Mouse (Mus musculus) ovary, adult 18-20 months (tissue): ENCODE measurements around the gene Rplp2.

Experiments
- DNase-seq: peaks from one replicate; pipeline ENCODE4 v3.0.0; 2022; ENCODE audit warnings: low spot score, mixed read lengths

The Rplp2 gene

GRCm38 (mm10) chr7:141468164-141468521 lies 21.0 kb downstream of the Rplp2 start:
- peak; percentile 31 for DNase-seq

GRCm38 (mm10) chr7:141468522-141469211 lies 21.5 kb downstream of the Rplp2 start:
- DNase-seq = peak; percentile 77

- DNase-seq = no peak
These were observed 22.2 kb downstream of the Rplp2 start for GRCm38 (mm10) chr7:141469352-141469751.

- DNase-seq = peak; percentile 43
These were observed 22.9 kb downstream of the Rplp2 start for GRCm38 (mm10) chr7:141469901-141470636.

- DNase-seq = no peak
These were observed 23.4 kb downstream of the Rplp2 start for GRCm38 (mm10) chr7:141470637-141470944.

- no peak for DNase-seq
These were observed 24.1 kb downstream of the Rplp2 start for GRCm38 (mm10) chr7:141471236-141471635.

GRCm38 (mm10) chr7:141472226-141472625 lies 25.1 kb downstream of the Rplp2 start:
- DNase-seq = peak; percentile 71

- no peak for DNase-seq
These were observed 25.6 kb downstream of the Rplp2 start for GRCm38 (mm10) chr7:141472763-141473162.

- no peak for DNase-seq
These were observed 27.0 kb downstream of the Rplp2 start for GRCm38 (mm10) chr7:141474160-141474559.

GRCm38 (mm10) chr7:141475011-141475804 lies 28.0 kb downstream of the Rplp2 start, which contains the start of the genes Polr2l and Tspan4:
Gene Polr2l (minus strand): TSS chr7:141475132.
Gene Tspan4 (plus strand): TSS chr7:141475240.
- DNase-seq = peak; percentile 79

GRCm38 (mm10) chr7:141475805-141476158 lies 28.6 kb downstream of the Rplp2 start:
- DNase-seq = peak; percentile 24

- peak; percentile 83 for DNase-seq
These were observed 29.2 kb downstream of the Rplp2 start for GRCm38 (mm10) chr7:141476226-141476980.

- DNase-seq = peak; percentile 34
These were observed 29.8 kb downstream of the Rplp2 start for GRCm38 (mm10) chr7:141476981-141477370.

- peak; percentile 30 for DNase-seq
These were observed 30.6 kb downstream of the Rplp2 start for GRCm38 (mm10) chr7:141477578-141478269.

GRCm38 (mm10) chr7:141478270-141478748 lies 31.1 kb downstream of the Rplp2 start:
- peak; percentile 64 for DNase-seq

- DNase-seq = peak; percentile 30
These were observed 33.8 kb downstream of the Rplp2 start for GRCm38 (mm10) chr7:141480842-141481497.

GRCm38 (mm10) chr7:141481498-141482401 lies 34.6 kb downstream of the Rplp2 start:
- peak; percentile 33 for DNase-seq

- DNase-seq = no peak
These were observed 35.4 kb downstream of the Rplp2 start for GRCm38 (mm10) chr7:141482531-141483024.

GRCm38 (mm10) chr7:141483114-141483653 lies 36.0 kb downstream of the Rplp2 start:
- DNase-seq = no peak
